Mouse (Mus musculus): ENCODE data around the gene Nkd2. TPM values are rescaled to one million over a fixed set of nuclear protein-coding genes. Genes with fewer than 3 reads are reported as not detected.

Nkd2 gene
- polyA plus RNA-seq, 1 experiment, result 3.2 TPM

- no peak for TF ChIP-seq CTCF (IDR thresholded peaks at IDR 0.05; ENCODE audit: low read depth, low read length)
- no peak for TF ChIP-seq POLR2A (IDR thresholded peaks at IDR 0.05; ENCODE audit: insufficient read depth, low read length)
- Histone ChIP-seq H3K36me3 (ENCODE audit: control insufficient read depth, insufficient read depth, low read length, poor library complexity, severe bottlenecking) (no peaks in the 10 kb centered on the region), H3K27me3 (ENCODE audit: control insufficient read depth, insufficient read depth, low read length, poor library complexity, severe bottlenecking) (no peaks in the 10 kb centered on the region), H3K4me3 (ENCODE audit: low read depth, low read length) (no peak overlapping the region), H3K4me1 (ENCODE audit: control insufficient read depth, insufficient read depth, low read length) (no peaks in the 10 kb centered on the region), H3K9ac (ENCODE audit: low read depth, poor library complexity, severe bottlenecking) (no peak overlapping the region), H3K27ac (ENCODE audit: insufficient read depth, low read length) (no peak overlapping the region), H3K9me3 (replicated peaks; ENCODE audit: control insufficient read depth, insufficient read depth, low read length, poor library complexity, severe bottlenecking) (no peaks in the 10 kb centered on the region)
Measured at GRCm38 (mm10) chr13:73839137-73839548, 8.3 kb downstream of the Nkd2 start.

GRCm38 (mm10) chr13:73837708-73838107 is 9.7 kb downstream of the Nkd2 start:
- Histone ChIP-seq H3K27me3 (ENCODE audit: control insufficient read depth, insufficient read depth, low read length, poor library complexity, severe bottlenecking) (no peaks in the 10 kb centered on the region), H3K4me3 (ENCODE audit: low read depth, low read length) (no peak overlapping the region), H3K4me1 (ENCODE audit: control insufficient read depth, insufficient read depth, low read length) (no peaks in the 10 kb centered on the region), H3K9me3 (replicated peaks; ENCODE audit: control insufficient read depth, insufficient read depth, low read length, poor library complexity, severe bottlenecking) (no peaks in the 10 kb centered on the region), H3K36me3 (ENCODE audit: control insufficient read depth, insufficient read depth, low read length, poor library complexity, severe bottlenecking) (no peaks in the 10 kb centered on the region), H3K27ac (ENCODE audit: insufficient read depth, low read length) (no peak overlapping the region), H3K9ac (ENCODE audit: low read depth, poor library complexity, severe bottlenecking) (no peak overlapping the region)
- TF ChIP-seq CTCF (IDR thresholded peaks at IDR 0.05; ENCODE audit: low read depth, low read length) (no peak), POLR2A (IDR thresholded peaks at IDR 0.05; ENCODE audit: insufficient read depth, low read length) (no peak), EP300 (IDR thresholded peaks at IDR 0.05; ENCODE audit: insufficient read depth, low read depth, low read length) (no peak)

GRCm38 (mm10) chr13:73836491-73836890 is 10.9 kb downstream of the Nkd2 start:
- no peaks in the 10 kb centered on the region for H3K27me3 ChIP-seq (ENCODE audit: control insufficient read depth, insufficient read depth, low read length, poor library complexity, severe bottlenecking)
- no peaks in the 10 kb centered on the region for H3K36me3 ChIP-seq (ENCODE audit: control insufficient read depth, insufficient read depth, low read length, poor library complexity, severe bottlenecking)
- no peak overlapping the region for H3K4me3 ChIP-seq (ENCODE audit: low read depth, low read length)
- TF ChIP-seq CTCF (IDR thresholded peaks at IDR 0.05; ENCODE audit: low read depth, low read length) (no peak), EP300 (IDR thresholded peaks at IDR 0.05; ENCODE audit: insufficient read depth, low read depth, low read length) (no peak), POLR2A (IDR thresholded peaks at IDR 0.05; ENCODE audit: insufficient read depth, low read length) (no peak)
- no peak overlapping the region for H3K27ac ChIP-seq (ENCODE audit: insufficient read depth, low read length)
- no peaks in the 10 kb centered on the region for H3K4me1 ChIP-seq (ENCODE audit: control insufficient read depth, insufficient read depth, low read length)
- no peaks in the 10 kb centered on the region for H3K9me3 ChIP-seq (replicated peaks; ENCODE audit: control insufficient read depth, insufficient read depth, low read length, poor library complexity, severe bottlenecking)
- no peak overlapping the region for H3K9ac ChIP-seq (ENCODE audit: low read depth, poor library complexity, severe bottlenecking)

- H3K27me3 ChIP-seq (ENCODE audit: control insufficient read depth, insufficient read depth, low read length, poor library complexity, severe bottlenecking), result no peaks in the 10 kb centered on the region
- no peaks in the 10 kb centered on the region for H3K9me3 ChIP-seq (replicated peaks; ENCODE audit: control insufficient read depth, insufficient read depth, low read length, poor library complexity, severe bottlenecking)
- no peak for TF ChIP-seq CTCF (IDR thresholded peaks at IDR 0.05; ENCODE audit: low read depth, low read length)
- TF ChIP-seq EP300 (IDR thresholded peaks at IDR 0.05; ENCODE audit: insufficient read depth, low read depth, low read length), result no peak
- TF ChIP-seq POLR2A (IDR thresholded peaks at IDR 0.05; ENCODE audit: insufficient read depth, low read length), result no peak
- H3K4me1 ChIP-seq (ENCODE audit: control insufficient read depth, insufficient read depth, low read length), result no peaks in the 10 kb centered on the region
- H3K9ac ChIP-seq (ENCODE audit: low read depth, poor library complexity, severe bottlenecking), result no peak overlapping the region
- H3K27ac ChIP-seq (ENCODE audit: insufficient read depth, low read length), result no peak overlapping the region
- no peak overlapping the region for H3K4me3 ChIP-seq (ENCODE audit: low read depth, low read length)
- no peaks in the 10 kb centered on the region for H3K36me3 ChIP-seq (ENCODE audit: control insufficient read depth, insufficient read depth, low read length, poor library complexity, severe bottlenecking)
Measured at GRCm38 (mm10) chr13:73835791-73836190, 11.6 kb downstream of the Nkd2 start.

GRCm38 (mm10) chr13:73833809-73834208 is 13.6 kb downstream of the Nkd2 start:
- no peak overlapping the region for H3K9ac ChIP-seq (ENCODE audit: low read depth, poor library complexity, severe bottlenecking)
- no peaks in the 10 kb centered on the region for H3K36me3 ChIP-seq (ENCODE audit: control insufficient read depth, insufficient read depth, low read length, poor library complexity, severe bottlenecking)
- H3K4me1 ChIP-seq (ENCODE audit: control insufficient read depth, insufficient read depth, low read length), result no peaks in the 10 kb centered on the region
- H3K27ac ChIP-seq (ENCODE audit: insufficient read depth, low read length), result no peak overlapping the region
- no peak for TF ChIP-seq EP300 (IDR thresholded peaks at IDR 0.05; ENCODE audit: insufficient read depth, low read depth, low read length)
- no peak for TF ChIP-seq POLR2A (IDR thresholded peaks at IDR 0.05; ENCODE audit: insufficient read depth, low read length)
- TF ChIP-seq CTCF (IDR thresholded peaks at IDR 0.05; ENCODE audit: low read depth, low read length), result no peak
- H3K27me3 ChIP-seq (ENCODE audit: control insufficient read depth, insufficient read depth, low read length, poor library complexity, severe bottlenecking), result no peaks in the 10 kb centered on the region
- H3K4me3 ChIP-seq (ENCODE audit: low read depth, low read length), result no peak overlapping the region
- H3K9me3 ChIP-seq (replicated peaks; ENCODE audit: control insufficient read depth, insufficient read depth, low read length, poor library complexity, severe bottlenecking), result no peaks in the 10 kb centered on the region

- H3K9ac ChIP-seq (ENCODE audit: low read depth, poor library complexity, severe bottlenecking), result no peak overlapping the region
- H3K36me3 ChIP-seq (ENCODE audit: control insufficient read depth, insufficient read depth, low read length, poor library complexity, severe bottlenecking), result no peaks in the 10 kb centered on the region
- TF ChIP-seq CTCF (IDR thresholded peaks at IDR 0.05; ENCODE audit: low read depth, low read length), result peak; percentile 55
- TF ChIP-seq POLR2A (IDR thresholded peaks at IDR 0.05; ENCODE audit: insufficient read depth, low read length), result no peak
- no peaks in the 10 kb centered on the region for H3K9me3 ChIP-seq (replicated peaks; ENCODE audit: control insufficient read depth, insufficient read depth, low read length, poor library complexity, severe bottlenecking)
- no peak overlapping the region for H3K27ac ChIP-seq (ENCODE audit: insufficient read depth, low read length)
- no peaks in the 10 kb centered on the region for H3K27me3 ChIP-seq (ENCODE audit: control insufficient read depth, insufficient read depth, low read length, poor library complexity, severe bottlenecking)
- no peak overlapping the region for H3K4me3 ChIP-seq (ENCODE audit: low read depth, low read length)
- no peaks in the 10 kb centered on the region for H3K4me1 ChIP-seq (ENCODE audit: control insufficient read depth, insufficient read depth, low read length)
Measured at GRCm38 (mm10) chr13:73831486-73831885, 15.9 kb downstream of the Nkd2 start.
